Mouse (Mus musculus) adipocyte (in vitro differentiated cells): ENCODE data around the gene Hsd17b14.

Experiments used
- DNase-seq: peaks from one replicate; pipeline ENCODE4 v3.0.0-alpha.2; 2016; ENCODE audit warnings: low spot score

Gene Hsd17b14

DNA sequence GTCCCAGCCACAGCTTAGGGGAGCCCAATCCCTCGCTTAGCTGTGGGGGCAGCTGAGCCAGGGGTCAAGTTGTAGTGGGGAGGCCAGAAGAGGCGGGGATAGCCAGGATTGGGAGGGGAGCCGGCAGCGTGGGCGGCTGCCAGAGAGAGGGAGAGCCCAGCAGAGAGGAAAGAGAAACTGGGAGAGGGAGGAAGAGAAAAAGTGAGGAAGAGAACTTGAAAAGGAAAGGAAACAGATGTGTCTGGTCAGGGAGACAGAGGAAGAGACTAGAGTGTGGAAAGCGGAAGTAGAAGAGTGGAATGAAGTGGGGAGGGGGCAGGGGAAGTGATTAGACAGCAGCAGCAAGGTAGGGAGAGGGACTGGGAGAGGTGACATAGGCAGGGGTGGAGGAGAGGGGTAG is 25.2 kb upstream of the Hsd17b14 start:
- DNase-seq, result no peak

DNA sequence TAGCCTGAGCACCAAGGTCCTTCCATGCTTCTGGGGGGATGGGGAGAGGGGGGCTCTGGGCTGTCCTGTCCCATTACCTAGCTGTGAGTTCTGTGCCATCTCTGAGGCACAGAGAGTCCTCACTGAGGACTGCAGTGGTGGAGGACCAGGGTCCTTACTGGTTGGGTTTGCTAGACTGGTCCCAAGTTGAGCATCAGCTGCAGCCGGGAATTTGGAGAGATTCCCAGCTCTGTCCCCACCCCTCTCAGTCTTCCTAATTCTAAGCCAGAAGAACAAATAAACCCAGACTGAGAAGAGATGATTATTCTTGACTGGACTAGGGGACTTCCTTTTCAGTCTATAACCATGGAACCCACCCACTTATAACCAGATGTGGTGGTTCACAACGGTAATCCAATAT is 24.1 kb upstream of the Hsd17b14 start:
- DNase-seq, result no peak

DNA sequence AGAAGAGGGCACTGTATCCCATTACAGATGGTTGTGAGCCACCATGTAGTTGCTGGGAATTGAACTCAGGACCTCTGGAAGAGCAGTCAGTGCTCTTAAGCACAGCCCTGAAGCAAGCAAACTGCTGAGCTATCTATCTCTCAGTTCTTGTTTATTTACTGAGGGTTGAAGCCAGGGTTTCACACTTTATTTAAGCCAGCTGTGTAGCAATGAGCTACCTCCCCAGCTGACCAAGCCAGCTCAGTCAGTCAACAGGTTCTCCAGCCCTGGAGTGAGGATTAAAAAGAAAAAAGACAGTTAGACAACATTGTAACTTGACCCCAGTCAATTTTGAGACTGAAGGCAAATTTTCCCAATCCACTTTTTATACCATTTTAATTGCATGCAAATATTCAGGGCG is 19.0 kb upstream of the Hsd17b14 start:
- DNase-seq, result peak; percentile 36

DNA sequence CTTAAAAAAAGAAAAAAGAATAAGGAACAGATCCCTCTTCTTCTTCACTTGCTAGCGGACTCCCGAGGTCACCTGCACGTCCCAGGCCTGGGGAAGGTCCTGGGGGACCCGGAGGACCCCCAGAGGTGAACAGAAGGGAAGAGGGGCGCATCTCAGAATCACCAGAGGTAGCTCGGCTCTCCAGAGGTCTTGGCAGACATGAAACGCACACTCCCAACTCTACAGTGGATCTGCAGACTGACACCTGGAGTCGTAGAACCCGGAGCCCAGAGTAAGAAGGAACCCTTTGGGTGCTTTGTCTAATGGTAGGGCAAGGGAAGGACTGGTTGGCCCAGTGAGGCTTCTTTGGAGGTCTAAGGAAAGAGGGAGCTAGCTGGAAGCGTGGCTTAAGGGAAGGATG is 17.1 kb upstream of the Hsd17b14 start:
- DNase-seq, result no peak

DNA sequence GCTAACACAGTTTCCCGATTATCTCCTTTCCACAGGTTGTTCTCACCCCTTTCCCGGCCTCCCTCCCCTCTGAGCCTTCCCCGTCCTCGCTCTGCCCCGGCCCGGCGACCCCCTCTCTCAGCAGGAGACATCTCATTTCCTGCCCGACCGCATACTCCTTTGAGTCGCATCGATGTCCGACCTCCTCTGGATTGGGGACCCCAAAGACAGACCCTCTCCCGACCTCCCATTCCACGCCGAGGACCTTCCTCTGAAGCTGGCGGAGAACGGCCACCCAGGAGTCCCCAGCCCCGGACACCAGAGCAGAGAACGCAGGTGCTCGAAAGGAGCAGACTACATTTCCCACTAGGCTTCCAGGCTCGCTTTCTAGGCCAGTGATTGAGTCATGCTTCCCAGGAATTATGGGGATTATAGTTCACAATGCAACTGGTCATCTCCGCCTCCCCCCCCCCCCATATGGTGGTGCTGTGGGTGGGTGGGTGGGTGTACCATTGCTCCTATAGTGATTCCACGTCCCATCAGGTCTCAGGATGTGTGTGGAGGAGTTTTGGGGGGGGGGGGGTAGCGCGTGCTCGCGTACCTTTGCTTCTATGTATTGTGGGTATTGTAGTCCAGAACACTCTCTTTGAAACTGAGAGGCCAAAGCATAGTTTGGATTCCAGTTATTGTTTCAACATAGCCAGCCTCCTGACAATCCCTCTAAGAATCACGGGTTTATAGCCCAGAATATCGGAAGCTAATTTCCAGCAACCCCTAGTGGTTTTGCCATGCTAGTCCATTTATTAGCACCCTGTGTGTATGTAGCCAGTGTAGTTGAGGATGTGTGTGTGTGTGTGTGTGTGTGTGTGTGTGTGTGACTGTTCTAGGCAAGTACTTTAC is 16.3 kb upstream of the Hsd17b14 start:
- no peak for DNase-seq

DNA sequence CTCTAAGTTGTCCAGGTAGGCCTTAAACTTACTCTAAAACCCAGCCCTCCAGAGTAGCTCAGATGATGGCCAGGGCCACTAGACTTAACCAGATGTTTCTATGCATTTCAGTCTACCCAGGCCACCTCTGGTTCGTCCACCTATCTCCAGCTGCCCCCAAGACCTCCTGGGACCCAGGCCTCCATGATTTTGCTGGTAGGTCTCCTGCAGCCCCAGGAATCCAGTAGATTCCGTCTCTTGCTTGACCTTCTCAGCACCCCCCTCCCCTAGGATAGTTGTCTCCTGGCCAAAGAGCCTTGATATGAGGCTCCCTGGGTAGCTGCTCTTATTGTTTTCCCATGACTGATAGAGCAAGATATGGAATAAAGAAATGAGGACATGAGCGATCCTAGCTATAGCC is 15.6 kb upstream of the Hsd17b14 start:
- no peak for DNase-seq

DNA sequence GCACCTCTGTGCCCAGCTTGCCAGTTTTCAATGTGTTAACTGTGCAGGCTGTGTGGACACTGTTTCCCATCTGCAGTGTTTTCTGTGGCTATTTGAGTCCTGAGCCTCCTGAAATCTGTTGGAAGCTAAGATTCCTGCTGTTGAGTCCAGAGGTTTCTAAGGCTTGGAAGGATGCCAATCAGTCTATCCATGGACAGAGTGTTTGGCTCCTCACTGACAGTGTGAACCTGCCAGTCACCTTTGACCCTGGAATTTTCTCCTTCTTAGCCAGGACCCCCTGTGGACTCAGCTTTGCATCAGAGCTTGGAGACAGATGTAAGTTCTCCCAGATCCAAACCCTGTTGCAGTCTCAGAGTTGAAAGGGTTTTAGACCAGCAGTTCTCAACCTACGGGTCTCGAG is 14.5 kb upstream of the Hsd17b14 start:
- DNase-seq, result no peak

DNA sequence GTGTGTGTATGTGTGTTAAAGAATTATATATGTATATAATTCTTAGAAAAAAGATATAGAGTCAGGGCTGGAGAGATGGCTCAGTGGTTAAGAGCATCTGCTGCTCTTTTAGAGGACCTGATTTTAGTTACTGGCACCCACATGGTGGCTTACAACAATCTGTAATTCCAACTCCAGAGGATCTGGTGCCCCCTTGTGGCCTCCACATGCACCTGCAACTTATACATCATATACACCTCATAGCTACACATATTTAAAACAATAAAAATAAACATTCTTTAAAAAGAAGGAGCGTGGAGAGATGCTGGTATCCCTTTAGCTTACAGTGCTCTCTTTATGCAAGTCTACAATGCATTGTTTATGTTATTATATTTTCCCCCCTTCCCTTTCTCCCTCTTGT is 10.2 kb upstream of the Hsd17b14 start:
- DNase-seq, result no peak

DNA sequence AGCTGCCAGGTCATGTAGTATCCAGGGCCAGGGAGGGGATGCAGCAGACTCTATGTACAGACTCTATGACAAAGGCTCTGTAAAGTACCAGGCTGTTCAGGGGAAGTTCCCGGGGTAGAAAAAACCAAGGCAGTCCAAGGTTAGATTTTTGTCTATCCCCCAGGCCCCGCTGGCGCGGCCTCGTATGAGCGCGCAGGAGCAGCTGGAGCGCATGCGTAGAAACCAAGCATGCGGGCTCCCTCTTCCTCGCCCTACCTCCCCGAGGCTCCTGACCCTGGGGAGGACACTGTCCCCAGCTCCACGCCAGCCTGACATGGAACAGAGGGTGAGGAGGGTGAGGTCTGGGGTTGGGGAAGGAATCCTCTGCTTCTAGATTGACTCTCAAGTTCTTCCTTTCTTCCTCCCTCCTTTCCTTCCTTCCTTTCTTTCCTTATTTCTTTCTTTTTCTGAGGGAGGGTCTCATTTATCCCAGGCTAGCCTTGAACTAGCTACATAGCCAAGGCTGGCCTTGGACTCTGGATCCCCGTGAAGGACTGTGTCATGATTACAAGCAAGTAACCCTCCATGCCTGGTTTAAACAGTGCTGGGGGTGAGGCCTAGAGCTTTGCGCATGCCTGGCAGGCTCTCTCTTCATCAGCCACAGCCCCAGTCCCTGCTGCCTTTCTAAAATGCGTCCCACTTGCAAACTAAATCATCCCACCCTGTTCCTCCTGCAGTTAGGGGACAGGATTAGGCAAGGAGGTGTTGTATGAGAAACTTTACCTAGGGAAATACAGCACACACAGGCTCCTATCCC is 4.9 kb upstream of the Hsd17b14 start:
- no peak for DNase-seq

DNA sequence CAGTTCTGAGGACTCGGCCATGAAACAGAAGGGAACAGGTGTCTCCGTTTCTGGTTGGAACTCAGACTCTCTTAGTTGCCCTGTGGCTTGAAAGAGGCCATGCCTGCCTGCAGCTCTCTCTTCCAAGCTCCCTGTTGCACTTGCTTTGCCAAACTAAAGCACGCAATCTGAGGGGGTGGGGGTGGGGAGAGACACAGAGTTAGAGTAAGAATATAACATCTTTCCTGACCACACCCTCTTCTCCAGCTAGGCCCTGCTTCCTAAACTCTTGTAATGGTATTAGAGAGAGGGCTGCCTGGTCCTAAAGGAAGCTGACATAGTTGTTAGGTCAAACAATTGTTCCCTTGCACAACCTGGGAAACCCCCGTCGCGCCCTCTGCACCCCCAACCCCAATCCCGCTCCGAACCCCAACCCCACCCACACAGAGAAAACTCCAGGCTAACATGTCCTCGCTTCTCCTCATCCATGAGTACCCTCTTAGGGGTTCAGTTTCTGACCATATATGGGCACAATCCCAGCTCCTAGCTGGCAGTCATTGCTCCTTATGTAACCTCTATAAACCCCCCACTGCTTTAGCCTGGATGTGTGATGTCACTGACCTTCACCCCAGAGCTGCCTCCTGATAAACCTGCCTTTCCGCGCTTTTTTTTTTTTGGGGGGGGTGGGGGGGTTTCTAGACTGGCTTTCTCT is 3.7 kb upstream of the Hsd17b14 start:
- no peak for DNase-seq

DNA sequence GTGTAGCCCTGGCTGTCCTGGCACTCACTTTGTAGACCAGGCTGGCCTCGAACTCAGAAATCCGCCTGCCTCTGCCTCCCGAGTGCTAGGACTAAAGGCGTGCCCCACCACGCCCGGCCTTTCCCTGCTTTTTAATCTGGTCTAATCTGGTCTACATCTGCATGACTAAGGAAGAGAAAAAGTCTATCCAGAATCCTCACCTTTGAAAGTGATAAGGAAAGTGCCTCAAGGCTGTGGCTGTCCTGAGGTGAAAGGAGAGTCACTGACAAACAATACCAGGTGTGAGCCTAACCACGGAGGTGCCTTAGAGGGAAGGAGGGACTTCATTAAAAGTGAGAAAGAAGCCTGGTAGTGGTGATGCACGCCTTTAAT is 3.2 kb upstream of the Hsd17b14 start:
- no peak for DNase-seq

DNA sequence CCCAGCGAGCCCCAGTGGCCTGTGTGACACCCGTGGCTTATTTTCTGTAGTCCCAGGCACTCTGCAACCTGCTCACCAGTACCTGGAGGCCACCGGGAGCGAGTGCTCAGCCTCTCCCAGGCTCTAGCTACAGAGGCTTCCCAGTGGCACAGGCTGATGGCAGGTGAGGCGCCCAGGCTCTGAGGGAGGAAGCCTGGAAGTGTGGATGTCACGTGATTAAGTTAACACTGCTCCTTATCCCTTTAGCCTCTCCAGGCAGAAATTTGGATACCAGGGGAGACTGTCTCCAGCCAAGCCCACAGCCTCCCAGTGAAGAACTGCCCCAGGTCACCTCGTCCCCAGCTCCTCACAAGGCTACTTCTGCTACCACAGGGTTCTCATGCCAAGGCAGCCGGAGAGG is 1.2 kb upstream of the Hsd17b14 start:
- no peak for DNase-seq

DNA sequence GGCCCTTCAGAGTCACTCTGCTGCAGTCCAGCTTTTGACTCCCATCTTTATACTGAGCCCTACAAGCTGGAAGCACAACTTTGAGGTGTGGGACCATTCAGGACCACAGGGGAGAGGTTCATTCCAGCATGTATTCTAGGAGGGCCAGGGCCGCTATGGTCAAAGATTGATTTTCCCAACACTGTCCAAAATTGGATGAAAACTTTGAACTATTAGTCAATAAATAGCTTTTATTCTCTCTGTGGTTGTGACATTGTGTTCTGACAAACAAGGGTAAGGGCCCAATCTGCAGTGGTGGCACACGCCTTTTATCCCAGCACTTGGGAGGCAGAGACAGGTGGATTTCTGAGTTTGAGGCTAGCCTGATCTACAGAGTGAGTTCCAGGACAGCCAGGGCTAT is 703 bp upstream of the Hsd17b14 start:
- no peak for DNase-seq

DNA sequence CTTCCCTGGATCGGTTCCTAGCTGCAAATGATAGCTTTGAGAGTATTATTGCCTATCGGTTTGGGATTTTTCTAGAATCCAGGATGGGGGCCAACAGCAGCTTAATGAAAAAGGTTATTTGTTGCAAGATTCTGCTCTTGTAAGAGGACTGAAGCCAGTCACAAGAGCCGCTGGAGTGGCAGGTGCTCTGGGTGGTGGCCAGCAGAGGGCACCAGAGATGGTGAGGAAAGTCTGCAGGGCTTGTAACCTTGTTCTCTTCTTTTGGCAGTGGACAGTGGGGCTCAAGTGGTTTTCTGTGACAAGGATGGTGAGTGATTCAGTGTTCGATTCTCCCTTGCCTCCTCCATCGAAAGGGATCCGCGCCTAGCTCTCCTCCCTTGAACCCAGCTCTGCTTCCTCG is 1.1 kb downstream of the Hsd17b14 start:
- DNase-seq, result peak; percentile 80

DNA sequence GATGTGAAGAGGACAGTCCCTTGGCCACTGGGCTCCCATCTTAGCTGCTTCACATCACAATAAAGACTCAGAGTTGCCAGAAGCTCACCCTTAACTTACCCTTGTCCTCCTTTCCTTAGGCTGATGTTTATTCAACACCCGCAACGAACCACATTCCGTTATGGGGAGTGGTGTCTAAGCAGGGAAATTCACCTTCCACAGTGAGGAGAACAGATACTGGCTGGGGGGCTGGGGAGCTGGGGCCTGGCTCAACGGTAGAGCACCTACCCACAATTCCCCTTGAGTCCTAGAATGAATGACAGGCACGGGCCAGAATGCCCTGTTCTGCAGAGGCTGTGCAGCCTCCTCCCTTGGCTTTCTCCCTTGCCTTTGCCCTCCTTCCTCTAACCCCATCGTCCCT is 4.2 kb downstream of the Hsd17b14 start:
- DNase-seq, result no peak

DNA sequence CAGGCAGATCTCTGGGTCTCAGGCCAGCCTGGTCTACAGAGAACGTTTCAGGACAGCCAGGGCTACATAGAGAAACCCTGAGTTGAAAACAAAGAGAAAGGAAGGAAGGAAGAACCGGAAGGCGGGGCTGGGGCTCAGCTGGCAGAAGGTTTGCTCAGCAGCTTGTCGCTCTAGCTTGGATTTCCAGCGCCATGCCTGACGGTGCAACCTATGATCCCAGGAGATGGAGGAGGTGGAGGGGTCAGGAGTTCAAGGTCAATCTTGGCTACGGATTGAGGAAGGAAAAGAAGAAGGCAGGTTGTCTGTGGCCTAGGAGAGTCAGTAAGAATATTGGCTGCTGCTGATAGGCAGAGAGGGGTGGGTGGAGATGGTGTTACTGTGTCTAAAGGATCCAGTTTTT is 5.5 kb downstream of the Hsd17b14 start:
- no peak for DNase-seq

DNA sequence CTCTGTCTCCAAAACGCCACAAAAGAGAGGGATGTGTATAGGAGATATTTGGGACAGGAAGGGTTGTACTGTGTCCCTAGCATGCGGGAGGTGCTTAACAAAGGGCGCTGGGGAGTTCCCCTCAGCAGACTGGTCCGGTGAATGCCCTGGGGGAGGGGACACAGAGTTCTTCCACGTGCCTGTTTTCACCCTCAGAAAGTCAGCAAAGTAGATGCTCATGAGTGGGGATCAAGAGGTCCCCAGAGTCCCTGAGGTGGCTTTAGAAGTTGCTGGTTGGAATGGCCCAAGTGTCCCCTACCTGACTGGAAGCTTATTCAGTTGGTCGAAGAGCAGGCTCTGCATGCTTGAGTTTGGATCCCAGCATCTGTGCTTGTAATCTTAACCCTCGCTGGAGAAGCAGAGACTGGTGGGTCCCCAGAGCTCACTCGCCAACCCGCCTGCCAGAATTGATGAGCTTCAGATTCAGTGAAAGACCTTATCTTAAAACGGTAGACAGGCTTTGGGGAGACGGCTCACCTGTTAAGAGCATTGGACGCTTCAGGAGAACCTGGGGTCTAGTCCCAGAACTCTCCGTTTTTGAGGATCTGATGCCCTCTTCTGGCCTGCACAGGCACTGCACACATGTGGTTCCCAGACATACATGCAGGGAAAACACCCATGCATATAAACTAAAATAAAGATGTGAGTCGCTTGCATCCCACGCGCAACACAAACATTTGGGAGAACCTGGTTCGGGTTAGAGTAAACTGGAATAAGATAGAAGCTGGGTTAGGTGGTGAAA is 6.3 kb downstream of the Hsd17b14 start:
- peak; percentile 71 for DNase-seq

DNA sequence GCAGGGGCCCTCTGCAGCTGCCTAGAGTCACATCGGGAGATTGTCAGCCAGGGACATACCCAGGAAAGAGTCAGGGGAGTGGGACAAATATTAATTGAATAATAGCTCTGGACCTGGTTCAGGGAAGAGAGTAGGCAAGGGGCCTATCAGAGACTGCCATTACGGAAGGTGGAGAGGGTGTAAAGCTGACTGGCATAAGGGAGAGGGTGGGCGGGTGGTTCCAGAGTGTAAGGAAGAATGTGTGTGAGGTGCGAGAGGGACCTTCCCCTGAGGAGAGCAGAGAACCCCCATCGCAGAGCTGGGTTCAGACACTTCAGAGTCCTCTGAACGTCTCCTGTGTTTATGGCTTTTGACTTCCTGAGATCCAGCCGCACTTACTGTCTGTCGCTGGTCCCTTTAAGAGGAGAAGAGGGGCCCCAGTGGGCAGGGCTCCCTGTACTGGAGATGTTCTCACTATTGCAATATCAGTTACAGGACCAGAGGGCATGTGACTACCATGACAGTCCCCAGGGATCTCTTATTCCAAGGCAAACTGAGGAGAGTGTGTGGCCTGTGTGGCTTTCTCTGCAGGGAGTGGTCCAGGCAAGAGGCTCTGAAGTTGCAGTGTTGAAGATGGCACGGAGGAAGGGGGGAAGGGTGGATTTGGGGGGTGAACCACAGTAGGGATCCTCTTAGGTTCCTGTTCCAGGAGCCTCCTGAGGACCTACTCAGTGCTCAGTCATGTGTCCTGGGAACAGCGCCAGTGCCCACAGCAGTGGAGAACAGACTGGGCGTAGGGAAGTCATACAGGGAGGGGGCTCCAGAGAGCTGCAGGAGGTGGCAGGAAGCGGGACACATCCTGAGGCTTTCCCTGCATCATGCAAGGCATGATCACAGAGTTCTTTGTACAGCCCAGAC is 7.2 kb downstream of the Hsd17b14 start:
- DNase-seq, result peak; percentile 80

DNA sequence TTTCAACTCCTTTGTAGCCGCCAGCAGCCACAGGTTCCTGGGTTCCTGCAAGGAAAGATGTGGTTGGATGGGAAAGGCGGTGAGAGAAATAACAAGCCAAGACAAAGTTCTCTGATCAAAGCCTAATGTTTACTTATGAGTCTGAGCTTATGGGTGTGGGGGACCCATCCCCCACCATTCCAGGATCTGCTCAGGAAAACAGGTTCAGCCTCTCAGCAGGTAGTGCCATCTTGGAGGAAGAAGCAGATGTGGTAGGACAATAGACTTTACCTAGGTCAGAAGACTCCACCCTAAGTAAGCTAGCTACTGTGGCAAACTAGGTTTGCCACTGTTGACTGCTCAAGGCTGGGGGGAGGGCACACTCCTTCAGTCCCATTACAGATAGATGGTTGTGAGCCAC is 10.1 kb downstream of the Hsd17b14 start:
- DNase-seq, result no peak

DNA sequence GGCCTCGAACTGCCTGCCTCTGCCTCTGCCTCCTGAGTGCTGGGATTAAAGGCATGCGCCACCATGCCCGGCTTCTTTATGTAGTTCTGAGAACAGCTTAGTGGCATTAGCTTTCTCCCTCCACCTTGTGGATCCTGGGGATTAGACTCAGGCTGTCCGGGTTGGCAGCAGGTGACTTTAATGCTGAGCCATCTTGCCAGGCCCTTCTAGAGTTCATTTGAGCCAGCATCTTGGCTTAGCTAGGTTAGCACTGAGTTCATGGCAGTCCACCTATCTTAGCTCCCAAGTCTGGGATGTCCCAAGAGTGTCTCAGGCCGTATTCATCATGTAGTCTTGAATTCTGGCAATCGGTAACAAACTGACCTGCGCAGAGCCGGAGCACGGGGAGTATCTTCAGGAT is 10.8 kb downstream of the Hsd17b14 start:
- DNase-seq, result no peak
